Mouse (Mus musculus) CH12.LX (cell line): Measurements from ENCODE around the gene Gm20388.
A peak's percentile ranks its signal among the peaks of the same experiment; 100 is the strongest.

Source experiments
- CHD1 ChIP-seq: IDR thresholded peaks from 2 replicates; pipeline ENCODE4 v1.6.1; 2012; ENCODE audit warnings: low read depth, low read length, improper control_type of control experiment, inconsistent platforms
- CTCF ChIP-seq, 2 experiments: IDR thresholded peaks in 1 of 2; conservative IDR thresholded peaks in 1 of 2; 2 replicates each; pipeline ENCODE4 v1.5.1; 2011 to 2012; ENCODE audit warnings: low read depth in 2 of 2, low read length in 2 of 2, improper control_type of control experiment in 1 of 2, inconsistent platforms in 1 of 2, mild to moderate bottlenecking in 1 of 2, moderate library complexity in 1 of 2
- GABPA ChIP-seq: IDR thresholded peaks from 2 replicates; pipeline ENCODE4 v1.6.1; 2012; ENCODE audit warnings: low read depth, low read length, improper control_type of control experiment, inconsistent platforms; ENCODE audit not compliant: insufficient replicate concordance
- KAT2A ChIP-seq: IDR thresholded peaks from 2 replicates; pipeline ENCODE4 v1.6.1; 2012; ENCODE audit warnings: low read length, improper control_type of control experiment, inconsistent platforms; ENCODE audit not compliant: insufficient replicate concordance
- MAFK ChIP-seq: IDR thresholded peaks from 2 replicates; pipeline ENCODE4 v1.6.1; 2011; ENCODE audit warnings: low read length, improper control_type of control experiment; ENCODE audit not compliant: insufficient replicate concordance
- MEF2A ChIP-seq: IDR thresholded peaks from 2 replicates; pipeline ENCODE4 v1.6.1; 2014; ENCODE audit warnings: low read depth, mild to moderate bottlenecking, inconsistent platforms, low read length, improper control_type of control experiment, borderline replicate concordance
- NRF1 ChIP-seq: IDR thresholded peaks from 2 replicates; pipeline ENCODE4 v1.6.1; 2014; ENCODE audit warnings: low read depth, mild to moderate bottlenecking, inconsistent platforms, low read length, improper control_type of control experiment, moderate library complexity
- TCF12 ChIP-seq: IDR thresholded peaks from 2 replicates; pipeline ENCODE4 v1.6.1; 2014; ENCODE audit warnings: low read depth, mild to moderate bottlenecking, inconsistent platforms, low read length, improper control_type of control experiment
- USF1 ChIP-seq: IDR thresholded peaks from 2 replicates; pipeline ENCODE4 v1.6.1; 2014; ENCODE audit warnings: low read depth, mild to moderate bottlenecking, inconsistent platforms, low read length, improper control_type of control experiment

GRCm38 (mm10) chr8:121897205-121897604, 1986.6 kb downstream of the Gm20388 start:
- TF ChIP-seq KAT2A: no peak
- 0 out of 2 replicates have a peak, but pooled peaks have one; percentile 54 for TF ChIP-seq CHD1
- no peak for TF ChIP-seq USF1
- TF ChIP-seq MEF2A: no peak
- TF ChIP-seq NRF1: no peak
- no peak for TF ChIP-seq GABPA
- no peak for TF ChIP-seq CTCF (conservative IDR thresholded peaks at IDR 0.05 in 1 of 2, IDR thresholded peaks at IDR 0.05 in 1 of 2; ENCODE audit: low read depth in 2 of 2, low read length in 2 of 2)
- no peak for TF ChIP-seq MAFK
- TF ChIP-seq TCF12: peak; percentile 89; the same call in 1 of the 2 replicates
